Mouse (Mus musculus) c-Kit-negative CD71-positive TER-119-positive erythroid progenitor cells, embryonic 14.5 days (primary cell): ENCODE results near the gene Armc9.
A peak's percentile ranks its signal among the peaks of the same experiment; 100 is the strongest.

ENCODE experiments used
- DNase-seq: peaks from one replicate; pipeline ENCODE4 v3.0.0-alpha.2; 2013; ENCODE audit warnings: low read depth, low spot score

Gene Armc9

GRCm38 (mm10) chr1:86174602-86175001, 20.0 kb downstream of the Armc9 start:
- DNase-seq = no peak

- DNase-seq = no peak
Observed at GRCm38 (mm10) chr1:86176066-86176465, 21.5 kb downstream of the Armc9 start.

- peak; percentile 84 for DNase-seq
Observed at GRCm38 (mm10) chr1:86178462-86179253, 24.1 kb downstream of the Armc9 start.

- no peak for DNase-seq
Observed at GRCm38 (mm10) chr1:86182004-86182709, 27.6 kb downstream of the Armc9 start.

- DNase-seq = no peak
Observed at GRCm38 (mm10) chr1:86183577-86184263, 29.1 kb downstream of the Armc9 start.

- no peak for DNase-seq
Observed at GRCm38 (mm10) chr1:86186762-86187161, 32.2 kb downstream of the Armc9 start.

GRCm38 (mm10) chr1:86187856-86188255, 33.3 kb downstream of the Armc9 start:
- DNase-seq = no peak

- no peak for DNase-seq
Observed at GRCm38 (mm10) chr1:86188271-86188670, 33.7 kb downstream of the Armc9 start.

GRCm38 (mm10) chr1:86189034-86189702, 34.6 kb downstream of the Armc9 start:
- DNase-seq = no peak

- DNase-seq = no peak
Observed at GRCm38 (mm10) chr1:86190843-86191242, 36.3 kb downstream of the Armc9 start.

GRCm38 (mm10) chr1:86194044-86194443, 39.5 kb downstream of the Armc9 start:
- DNase-seq = no peak

GRCm38 (mm10) chr1:86198276-86198675, 43.7 kb downstream of the Armc9 start:
- no peak for DNase-seq

GRCm38 (mm10) chr1:86199026-86199425, 44.4 kb downstream of the Armc9 start:
- DNase-seq = no peak

GRCm38 (mm10) chr1:86201312-86201711, 46.7 kb downstream of the Armc9 start:
- DNase-seq = no peak

GRCm38 (mm10) chr1:86202617-86203219, 48.1 kb downstream of the Armc9 start:
- no peak for DNase-seq

- DNase-seq = no peak
Observed at GRCm38 (mm10) chr1:86210676-86211075, 56.1 kb downstream of the Armc9 start.

- peak; percentile 15 for DNase-seq
Observed at GRCm38 (mm10) chr1:86211498-86211897, 56.9 kb downstream of the Armc9 start.

- no peak for DNase-seq
Observed at GRCm38 (mm10) chr1:86212731-86213130, 58.2 kb downstream of the Armc9 start.

- DNase-seq = peak; percentile 50
Observed at GRCm38 (mm10) chr1:86214158-86214557, 59.6 kb downstream of the Armc9 start.

- no peak for DNase-seq
Observed at GRCm38 (mm10) chr1:86215297-86215696, 60.7 kb downstream of the Armc9 start.

- DNase-seq = no peak
Observed at GRCm38 (mm10) chr1:86216412-86216811, 61.8 kb downstream of the Armc9 start.
